Mouse (Mus musculus): ENCODE data around the gene Hspb8.

DNA sequence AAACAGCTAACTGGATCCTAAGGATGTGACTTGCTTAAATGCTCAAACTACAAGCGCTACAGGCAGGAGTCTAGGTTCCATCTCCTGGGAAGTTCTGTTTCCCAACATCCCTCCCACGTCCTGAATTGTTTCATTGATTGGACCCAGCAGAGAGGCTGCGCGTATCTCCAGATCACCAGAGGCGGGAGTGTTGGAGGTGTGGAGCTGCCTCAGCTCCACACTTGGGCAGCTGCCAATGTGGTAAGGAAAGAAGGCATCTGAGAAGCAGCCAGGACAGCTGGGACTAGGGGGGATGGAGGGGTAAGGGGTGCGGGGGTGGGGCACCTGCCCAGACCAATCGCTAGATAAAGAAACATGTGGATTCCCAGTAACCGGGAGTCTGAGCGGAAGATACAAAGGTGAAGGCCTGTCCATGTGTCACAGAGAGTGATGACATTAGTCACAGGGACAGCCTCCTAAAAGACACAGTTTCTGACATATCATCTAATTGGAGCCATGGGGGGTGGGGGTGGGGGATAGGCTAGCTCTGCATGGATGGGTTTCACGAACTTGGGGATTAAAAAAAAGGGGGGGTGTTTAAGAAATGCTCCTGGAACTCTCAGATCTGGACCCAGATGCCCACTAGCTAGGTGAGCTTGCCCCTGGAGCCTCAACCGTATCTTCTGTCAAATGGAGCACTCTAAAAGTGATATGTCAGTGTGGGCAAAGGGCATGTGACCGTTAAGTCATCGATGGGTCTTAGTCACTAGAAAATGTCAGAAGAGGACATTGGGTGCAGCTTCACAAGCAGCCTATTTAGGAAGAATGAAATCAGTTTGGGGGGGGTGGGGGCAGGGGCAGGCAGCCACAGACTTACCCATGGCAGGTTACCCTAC is 12.5 kb upstream of the Hspb8 start:
- TF ChIP-seq ELF1 (IDR thresholded peaks at IDR 0.05; ENCODE audit: low read depth, low read length) (no peak), HCFC1 (IDR thresholded peaks at IDR 0.05; ENCODE audit: low read depth, low read length) (no peak), MAFK (IDR thresholded peaks at IDR 0.05; ENCODE audit: borderline replicate concordance, low read depth, low read length) (no peak), GABPA (IDR thresholded peaks at IDR 0.05; ENCODE audit: low read depth, low read length) (no peak), POLR2AphosphoS2 (IDR thresholded peaks at IDR 0.05; ENCODE audit: low read length) (no peak), KAT2A (conservative IDR thresholded peaks at IDR 0.05; ENCODE audit: low read depth, low read length) (no peak), E2F4 (IDR thresholded peaks at IDR 0.05; ENCODE audit: borderline replicate concordance, low read depth, low read length) (no peak), CHD1 (IDR thresholded peaks at IDR 0.05; ENCODE audit: low read depth, low read length) (no peak), MEF2A (IDR thresholded peaks at IDR 0.05; ENCODE audit: extremely low read depth, insufficient replicate concordance, low read depth, low read length, poor library complexity, severe bottlenecking) (no peak)

Measured in MEL (cell line).